Comparison of ENCODE assay signal across 9 mouse cellular contexts in the genomic region with DNA sequence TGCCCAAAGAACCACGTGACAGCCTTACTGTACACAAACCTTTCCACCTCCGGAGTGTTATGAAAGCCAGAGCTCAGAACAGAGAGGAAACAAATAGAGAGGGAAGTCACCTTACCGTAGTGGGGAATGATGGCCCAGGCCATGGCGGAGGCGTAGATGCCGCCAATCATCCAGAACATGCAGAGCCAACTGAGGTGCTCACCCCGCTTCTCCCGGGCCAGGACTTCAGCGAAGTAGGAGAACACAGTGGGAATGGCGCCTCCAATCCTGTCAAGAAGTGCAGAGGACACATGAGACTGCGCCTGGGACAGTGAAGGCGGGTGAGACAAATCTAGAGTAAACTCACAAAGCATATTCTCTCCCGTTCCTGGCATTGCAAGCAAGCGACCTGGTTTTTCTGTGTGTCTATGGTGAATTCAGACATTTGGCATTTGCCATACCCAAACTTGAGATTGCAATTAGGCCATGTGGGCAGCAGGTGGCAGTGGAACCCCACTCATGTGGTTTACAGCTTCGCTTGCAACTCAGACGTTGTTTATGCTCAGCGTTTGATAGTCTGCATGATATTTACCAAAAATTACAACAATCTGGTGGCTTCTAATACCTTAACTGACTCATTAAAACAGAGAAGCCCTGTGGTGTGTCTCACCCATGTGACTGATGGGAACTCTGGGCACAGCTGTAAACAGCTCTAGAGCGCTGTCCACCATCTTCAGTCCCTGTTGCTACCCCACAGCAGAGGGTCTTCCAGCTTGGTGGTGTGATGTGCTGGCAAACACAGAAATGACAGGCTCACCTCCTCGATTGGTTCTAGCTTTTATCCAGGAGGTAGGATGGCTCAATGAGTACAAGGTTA. TPM values are rescaled to one million over a fixed set of nuclear protein-coding genes. Genes with fewer than 3 reads are reported as not detected.
DNase-seq lines count a peak whose midpoint lies in the region; ATAC-seq and TF ChIP-seq lines count a peak whose summit lies in the region.
"Had no signal": no experiment of that assay in that cellular context is flagged by ENCODE, and none has a peak within 500 bp of the region (broad histone marks: within the 10 kb centered on the region; RNA-seq: fewer than 3 reads in every experiment).

No protein-coding gene starts in this region.

- H3K27ac ChIP-seq in hindbrain, embryonic 11.5 days (ENCODE audit: low read depth, low read length), result no peak overlapping the region
- no peak overlapping the region for H3K27ac ChIP-seq in midbrain, postnatal 0 days (ENCODE audit: low read depth, low read length)

- peak; percentile 11 for DNase-seq in ovary, postnatal 14 days (ENCODE audit: low spot score)
- no peak for DNase-seq in ovary, postnatal 10 days (ENCODE audit: low spot score)
- peak; percentile 77 for DNase-seq in ZHBTc4 (ENCODE audit: low read depth, low spot score)
- DNase-seq in embryo, embryonic 11 days, result peak; percentile 76
- DNase-seq in hindbrain, embryonic 11.5 days (ENCODE audit: low spot score), result peak; percentile 81
- peak; percentile 38 to 54 for DNase-seq in left cerebral cortex, postnatal 10 days (ENCODE audit: extremely low spot score in 1 of 2, low spot score in 2 of 2)
- peak; percentile 71 for DNase-seq in midbrain, postnatal 0 days (ENCODE audit: low spot score)
- peak; percentile 45 for DNase-seq in thymus, postnatal 25 days

- peak; percentile 83 for TF ChIP-seq CTCF in midbrain, postnatal 0 days (IDR thresholded peaks at IDR 0.05)

- no peaks in the 10 kb centered on the region for H3K36me3 ChIP-seq in hindbrain, embryonic 11.5 days (ENCODE audit: control insufficient read depth, insufficient read depth, low read length)
- no peaks in the 10 kb centered on the region for H3K36me3 ChIP-seq in midbrain, postnatal 0 days (ENCODE audit: insufficient read depth, low read length)

- 62% methylated on average over 19 of the region's 19 CpGs for WGBS in hindbrain, embryonic 11.5 days
- WGBS in midbrain, postnatal 0 days, result 65% methylated on average over 19 of the region's 19 CpGs

- no peak overlapping the region for H3K9ac ChIP-seq in hindbrain, embryonic 11.5 days (ENCODE audit: low read depth, low read length)
- H3K9ac ChIP-seq in midbrain, postnatal 0 days (replicated peaks; ENCODE audit: low read length, poor library complexity, severe bottlenecking), result no peak overlapping the region

- no peak for ATAC-seq in hindbrain, embryonic 11.5 days (ENCODE audit: low FRiP score)
- ATAC-seq in midbrain, postnatal 0 days (ENCODE audit: low FRiP score), result no peak

- no peaks in the 10 kb centered on the region for H3K4me1 ChIP-seq in hindbrain, embryonic 11.5 days (replicated peaks; ENCODE audit: control insufficient read depth, insufficient read depth, low read length)
- H3K4me1 ChIP-seq in midbrain, postnatal 0 days (ENCODE audit: insufficient read depth, low read length), result no peaks in the 10 kb centered on the region

- no peaks in the 10 kb centered on the region for H3K27me3 ChIP-seq in hindbrain, embryonic 11.5 days (ENCODE audit: control insufficient read depth, insufficient read depth, low read length)
- H3K27me3 ChIP-seq in midbrain, postnatal 0 days (ENCODE audit: insufficient read depth, low read length), result no peaks in the 10 kb centered on the region

- no peak overlapping the region for H3K4me2 ChIP-seq in hindbrain, embryonic 11.5 days (replicated peaks; ENCODE audit: low read depth, low read length)
- H3K4me2 ChIP-seq in midbrain, postnatal 0 days (ENCODE audit: low read depth, low read length, poor library complexity, severe bottlenecking), result no peak overlapping the region

- intact Hi-C loops in left cerebral cortex, postnatal 10 days (cut with DNase I), result loop anchor here (5.0 to 10.0 kb wide), 2 partner anchors 347 to 564 kb away; no protein-coding TSS in a partner anchor

- H3K9me3 ChIP-seq in hindbrain, embryonic 11.5 days (ENCODE audit: control insufficient read depth, low read length), result no peaks in the 10 kb centered on the region
- H3K9me3 ChIP-seq in midbrain, postnatal 0 days (ENCODE audit: low read length), result no peaks in the 10 kb centered on the region

- no peak overlapping the region for H3K4me3 ChIP-seq in hindbrain, embryonic 11.5 days (ENCODE audit: low read depth, low read length)
- H3K4me3 ChIP-seq in midbrain, postnatal 0 days (ENCODE audit: low read depth, low read length), result no peak overlapping the region

RNA-seq across cellular contexts. Expression of a gene that starts 50.6 kb away (rescaled TPM):
- 36.7 and 38.9 TPM in 2 replicates for polyA plus RNA-seq in hindbrain, embryonic 11.5 days (2014; fragmentation: Nextera tagmentation; extraction: Ambion mirVana)
- 10 to 100 TPM; 26.5 to 30.2 TPM for total RNA-seq in left cerebral cortex, postnatal 10 days (2021)
- total RNA-seq in midbrain, postnatal 0 days (2014; rRNA removed), result 2.0 and 4.5 TPM in 2 replicates
- 10.0 and 11.3 TPM in 2 replicates for polyA plus RNA-seq in midbrain, postnatal 0 days (2015; fragmentation: Nextera tagmentation; extraction: Ambion mirVana)

RNA-seq across cellular contexts. Expression of a gene that starts 51.3 kb away (rescaled TPM):
- polyA plus RNA-seq in hindbrain, embryonic 11.5 days (2014; fragmentation: Nextera tagmentation; extraction: Ambion mirVana), result 0.36 TPM in 1 of 2 replicates, not detected in the other
- total RNA-seq in left cerebral cortex, postnatal 10 days (2021), result not detected
- total RNA-seq in midbrain, postnatal 0 days (2014; rRNA removed), result not detected in 2 replicates
- not detected in 2 replicates for polyA plus RNA-seq in midbrain, postnatal 0 days (2015; fragmentation: Nextera tagmentation; extraction: Ambion mirVana)
- total RNA-seq: gastrocnemius, postnatal 36 days had no signal
